In genomic region chr10:97564957-97565856, GRCm38 (mm10) we compare ENCODE assay signal across 9 mouse cellular contexts. TPM values are rescaled to one million over a fixed set of nuclear protein-coding genes. Genes with fewer than 3 reads are reported as not detected.
DNase-seq lines count a peak whose midpoint lies in the region; ATAC-seq lines count a peak whose summit lies in the region.
"Had no signal": no experiment of that assay in that cellular context is flagged by ENCODE, and none has a peak within 500 bp of the region (broad histone marks: within the 10 kb centered on the region; RNA-seq: fewer than 3 reads in every experiment).

Lum (plus strand) TSS chr10:97565128.

- peaks cover 4% of the 10 kb centered on the region; the same call in 1 of the 2 replicates for H3K4me1 ChIP-seq in lung, embryonic 15.5 days
- H3K4me1 ChIP-seq in forebrain, embryonic 16.5 days (replicated peaks; ENCODE audit: control insufficient read depth, insufficient read depth, low read length), result peaks cover 3% of the 10 kb centered on the region
- no peaks in the 10 kb centered on the region for H3K4me1 ChIP-seq in hindbrain, embryonic 11.5 days (replicated peaks; ENCODE audit: control insufficient read depth, insufficient read depth, low read length)
- no peaks in the 10 kb centered on the region for H3K4me1 ChIP-seq in midbrain, embryonic 12.5 days

- intact Hi-C loops in left cerebral cortex, postnatal 4 days (cut with DNase I), result no loop called here

- 29% methylated on average over 10 of the region's 10 CpGs for WGBS in lung, embryonic 15.5 days
- WGBS in forebrain, embryonic 16.5 days, result 36% methylated on average over 10 of the region's 10 CpGs
- WGBS in hindbrain, embryonic 11.5 days, result 60% methylated on average over 10 of the region's 10 CpGs
- WGBS in midbrain, embryonic 12.5 days, result 60% methylated on average over 10 of the region's 10 CpGs

- H3K27me3 ChIP-seq in lung, embryonic 15.5 days, result no peaks in the 10 kb centered on the region
- H3K27me3 ChIP-seq in forebrain, embryonic 16.5 days (replicated peaks; ENCODE audit: control insufficient read depth, insufficient read depth, low read length), result no peaks in the 10 kb centered on the region
- H3K27me3 ChIP-seq in hindbrain, embryonic 11.5 days (ENCODE audit: control insufficient read depth, insufficient read depth, low read length), result no peaks in the 10 kb centered on the region
- no peaks in the 10 kb centered on the region for H3K27me3 ChIP-seq in midbrain, embryonic 12.5 days

- H3K9ac ChIP-seq in lung, embryonic 15.5 days, result no peak within 1 kb of the TSS
- H3K9ac ChIP-seq in forebrain, embryonic 16.5 days (replicated peaks; ENCODE audit: low read depth, low read length), result no peak within 1 kb of the TSS
- H3K9ac ChIP-seq in hindbrain, embryonic 11.5 days (ENCODE audit: low read depth, low read length), result no peak within 1 kb of the TSS
- no peak within 1 kb of the TSS for H3K9ac ChIP-seq in midbrain, embryonic 12.5 days (replicated peaks)

- H3K4me3 ChIP-seq in lung, embryonic 15.5 days, result no peak within 1 kb of the TSS
- no peak within 1 kb of the TSS for H3K4me3 ChIP-seq in forebrain, embryonic 16.5 days (replicated peaks; ENCODE audit: low read length)
- H3K4me3 ChIP-seq in hindbrain, embryonic 11.5 days (ENCODE audit: low read depth, low read length), result no peak within 1 kb of the TSS
- no peak within 1 kb of the TSS for H3K4me3 ChIP-seq in midbrain, embryonic 12.5 days

- H3K27ac ChIP-seq in lung, embryonic 15.5 days, result peak within 1 kb of the TSS; percentile 25
- no peak within 1 kb of the TSS for H3K27ac ChIP-seq in forebrain, embryonic 16.5 days (ENCODE audit: low read length)
- no peak within 1 kb of the TSS for H3K27ac ChIP-seq in hindbrain, embryonic 11.5 days (ENCODE audit: low read depth, low read length)
- H3K27ac ChIP-seq in midbrain, embryonic 12.5 days (replicated peaks), result no peak within 1 kb of the TSS

- no peaks in the 10 kb centered on the region for H3K9me3 ChIP-seq in lung, embryonic 15.5 days
- H3K9me3 ChIP-seq in forebrain, embryonic 16.5 days (ENCODE audit: control insufficient read depth, low read length), result no peaks in the 10 kb centered on the region
- H3K9me3 ChIP-seq in hindbrain, embryonic 11.5 days (ENCODE audit: control insufficient read depth, low read length), result no peaks in the 10 kb centered on the region
- H3K9me3 ChIP-seq in midbrain, embryonic 12.5 days, result no peaks in the 10 kb centered on the region

- H3K4me2 ChIP-seq in lung, embryonic 15.5 days, result 0 out of 2 replicates have a peak within 1 kb of the TSS, but pooled peaks have one; percentile 31
- H3K4me2 ChIP-seq in forebrain, embryonic 16.5 days (ENCODE audit: low read length), result no peak within 1 kb of the TSS
- H3K4me2 ChIP-seq in hindbrain, embryonic 11.5 days (replicated peaks; ENCODE audit: low read depth, low read length), result no peak within 1 kb of the TSS
- H3K4me2 ChIP-seq in midbrain, embryonic 12.5 days (replicated peaks), result no peak within 1 kb of the TSS

- no peaks in the 10 kb centered on the region for H3K36me3 ChIP-seq in lung, embryonic 15.5 days
- no peaks in the 10 kb centered on the region for H3K36me3 ChIP-seq in forebrain, embryonic 16.5 days (ENCODE audit: control insufficient read depth, insufficient read depth)
- H3K36me3 ChIP-seq in hindbrain, embryonic 11.5 days (ENCODE audit: control insufficient read depth, insufficient read depth, low read length), result no peaks in the 10 kb centered on the region
- no peaks in the 10 kb centered on the region for H3K36me3 ChIP-seq in midbrain, embryonic 12.5 days
- H3K36me3 ChIP-seq: G1E had no signal

- peak; percentile 42; the same call in 1 of the 2 replicates for ATAC-seq in lung, embryonic 15.5 days (ENCODE audit: borderline replicate concordance, extremely low read depth, low FRiP score, low TSS enrichment)
- ATAC-seq in forebrain, embryonic 16.5 days, result peak; percentile 72
- no peak; the same call in 1 of the 2 replicates for ATAC-seq in hindbrain, embryonic 11.5 days (ENCODE audit: low FRiP score)
- ATAC-seq in midbrain, embryonic 12.5 days (ENCODE audit: low FRiP score, low read depth), result no peak

- no peak for DNase-seq in lung, adult 18-20 months
- peak; percentile 21 for DNase-seq in hindbrain, embryonic 11.5 days (ENCODE audit: low spot score)
- DNase-seq in c-Kit-positive CD71-positive TER-119-positive erythroid progenitor cells, embryonic 14.5 days (ENCODE audit: low spot score), result no peak
- no peak for DNase-seq in ovary, postnatal 10 days (ENCODE audit: low spot score)
- no peak for DNase-seq in left cerebral cortex, postnatal 4 days

RNA-seq across cellular contexts. Expression of gene Lum, which starts in this region (rescaled TPM):
- 43.9 and 53.6 TPM in 2 replicates for polyA plus RNA-seq in lung, embryonic 15.5 days (2015; fragmentation: Nextera tagmentation; extraction: Ambion mirVana)
- polyA plus RNA-seq in forebrain, embryonic 16.5 days (2015; fragmentation: Nextera tagmentation; extraction: Ambion mirVana), result 11.9 and 22.6 TPM in 2 replicates
- 83.7 and 84.8 TPM in 2 replicates for polyA plus RNA-seq in hindbrain, embryonic 11.5 days (2014; fragmentation: Nextera tagmentation; extraction: Ambion mirVana)
- 110 and 152 TPM in 2 replicates for polyA plus RNA-seq in midbrain, embryonic 12.5 days (2016; fragmentation: Nextera tagmentation; extraction: Ambion mirVana)
- 1 to 10 TPM; 4.3 to 5.2 TPM for total RNA-seq in left cerebral cortex, postnatal 4 days (2021)
- polyA plus RNA-seq: G1E had no signal

Comparison
In these comparisons a context has a peak if more than half of its experiments do, and no peak if none do; other contexts are left out.
1. ATAC-seq: peak in lung, embryonic 15.5 days (single experiment) and forebrain, embryonic 16.5 days (single experiment); none in hindbrain, embryonic 11.5 days (single experiment) and midbrain, embryonic 12.5 days (single experiment).